Mouse (Mus musculus): Measurements from ENCODE around the gene Tmbim4. TPM values are rescaled to one million over a fixed set of nuclear protein-coding genes. Genes with fewer than 3 reads are reported as not detected.

The Tmbim4 gene
- polyA plus RNA-seq, 1 experiment: 52.1 TPM

DNA sequence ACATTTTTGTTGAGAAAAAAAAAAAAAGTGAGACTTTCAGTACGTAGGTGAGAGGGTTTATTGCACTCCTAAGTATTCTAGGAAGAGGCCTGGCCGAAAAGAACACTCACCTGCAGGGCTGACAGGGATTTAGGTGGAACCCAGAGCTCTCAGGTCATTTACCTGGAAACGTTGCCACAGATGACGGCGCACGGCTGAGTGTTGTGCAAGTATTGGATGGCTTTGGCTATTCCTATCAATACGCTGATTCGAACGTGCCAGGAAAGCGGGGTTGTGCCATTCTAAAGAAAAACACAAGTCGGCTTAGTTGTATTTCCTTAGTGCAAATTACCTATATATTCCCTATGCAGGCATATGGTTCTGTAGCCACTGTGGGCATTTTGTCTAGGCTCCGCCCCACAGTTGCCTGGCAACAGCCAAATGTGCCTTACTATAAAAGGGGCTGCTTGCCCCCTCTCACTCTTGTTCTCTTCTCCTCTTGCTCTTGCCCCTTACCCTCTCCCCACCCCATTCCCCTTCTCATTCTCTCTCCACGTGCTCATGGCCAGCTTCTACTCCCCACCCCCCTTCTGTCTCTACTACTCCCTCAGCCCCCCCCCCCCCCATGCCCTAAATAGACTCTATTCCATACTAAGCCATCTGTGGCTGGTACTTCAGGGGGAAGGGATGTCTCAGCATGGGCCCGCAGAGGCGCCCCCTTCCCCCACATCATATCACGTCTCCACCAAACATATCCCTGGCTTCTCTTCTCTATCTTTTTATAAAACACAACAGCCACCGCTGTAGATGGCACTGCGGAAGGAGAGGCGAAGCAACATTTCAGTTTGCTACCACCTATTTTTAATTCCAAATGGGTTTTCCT is 36.2 kb upstream of the Tmbim4 start:
- no peaks in the 10 kb centered on the region for H3K27me3 ChIP-seq (ENCODE audit: control insufficient read depth, insufficient read depth, low read length, poor library complexity, severe bottlenecking)
- H3K36me3 ChIP-seq (ENCODE audit: control insufficient read depth, insufficient read depth, low read length, poor library complexity, severe bottlenecking): peaks cover 9% of the 10 kb centered on the region
- TF ChIP-seq CTCF (IDR thresholded peaks at IDR 0.05; ENCODE audit: low read depth, low read length): no peak
- TF ChIP-seq POLR2A (IDR thresholded peaks at IDR 0.05; ENCODE audit: insufficient read depth, low read length): no peak
- TF ChIP-seq EP300 (IDR thresholded peaks at IDR 0.05; ENCODE audit: insufficient read depth, low read depth, low read length): no peak
- no peak overlapping the region for H3K4me3 ChIP-seq (ENCODE audit: low read depth, low read length)
- H3K27ac ChIP-seq (ENCODE audit: insufficient read depth, low read length): peak overlapping the region; percentile 69
- H3K4me1 ChIP-seq (ENCODE audit: control insufficient read depth, insufficient read depth, low read length): peaks cover 4% of the 10 kb centered on the region
- H3K9ac ChIP-seq (ENCODE audit: low read depth, poor library complexity, severe bottlenecking): peak overlapping the region; percentile 85
- H3K9me3 ChIP-seq (replicated peaks; ENCODE audit: control insufficient read depth, insufficient read depth, low read length, poor library complexity, severe bottlenecking): no peaks in the 10 kb centered on the region

DNA sequence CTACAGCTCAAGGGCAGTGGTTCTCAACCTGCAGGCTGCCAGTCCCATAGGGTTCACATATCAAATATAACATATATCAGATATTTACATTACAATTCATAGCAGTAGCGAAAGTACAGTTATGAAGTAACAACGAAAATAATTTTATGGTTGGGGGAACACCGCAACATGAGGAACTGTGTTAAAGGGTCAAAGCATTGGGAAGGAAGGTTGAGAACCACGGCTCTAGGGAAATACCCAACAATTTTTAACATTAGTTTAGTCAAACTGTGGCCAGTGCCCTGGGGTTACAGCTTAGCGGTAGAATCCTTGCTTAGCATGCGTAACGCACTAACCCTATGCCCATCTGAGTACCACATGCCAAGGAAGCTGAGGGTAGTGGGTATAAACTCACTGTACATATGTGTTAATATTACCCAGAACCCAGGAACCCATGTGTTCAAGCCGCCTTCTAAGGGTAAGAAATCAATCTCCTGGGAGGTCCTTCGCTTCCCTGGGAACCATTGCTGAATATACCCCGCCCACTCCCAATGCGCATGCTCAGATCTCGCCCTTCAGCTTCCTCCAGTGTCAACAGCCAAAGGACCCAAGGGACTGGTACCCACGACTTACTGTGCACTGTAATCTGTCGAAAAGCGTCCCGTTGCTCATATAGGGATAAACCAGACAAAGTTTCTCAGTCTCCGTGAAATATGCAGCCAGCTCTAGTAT is 35.4 kb upstream of the Tmbim4 start:
- Histone ChIP-seq H3K27me3 (ENCODE audit: control insufficient read depth, insufficient read depth, low read length, poor library complexity, severe bottlenecking) (no peaks in the 10 kb centered on the region), H3K4me1 (ENCODE audit: control insufficient read depth, insufficient read depth, low read length) (peaks cover 4% of the 10 kb centered on the region), H3K9ac (ENCODE audit: low read depth, poor library complexity, severe bottlenecking) (peak overlapping the region; percentile 85), H3K9me3 (replicated peaks; ENCODE audit: control insufficient read depth, insufficient read depth, low read length, poor library complexity, severe bottlenecking) (no peaks in the 10 kb centered on the region), H3K27ac (ENCODE audit: insufficient read depth, low read length) (peak overlapping the region; percentile 80), H3K4me3 (ENCODE audit: low read depth, low read length) (peak overlapping the region; percentile 56), H3K36me3 (ENCODE audit: control insufficient read depth, insufficient read depth, low read length, poor library complexity, severe bottlenecking) (peaks cover 9% of the 10 kb centered on the region)
- TF ChIP-seq POLR2A (IDR thresholded peaks at IDR 0.05; ENCODE audit: insufficient read depth, low read length): no peak

- Histone ChIP-seq H3K36me3 (ENCODE audit: control insufficient read depth, insufficient read depth, low read length, poor library complexity, severe bottlenecking) (peaks cover 12% of the 10 kb centered on the region), H3K4me3 (ENCODE audit: low read depth, low read length) (no peak overlapping the region), H3K4me1 (ENCODE audit: control insufficient read depth, insufficient read depth, low read length) (peaks cover 4% of the 10 kb centered on the region), H3K9me3 (replicated peaks; ENCODE audit: control insufficient read depth, insufficient read depth, low read length, poor library complexity, severe bottlenecking) (peaks cover 9% of the 10 kb centered on the region), H3K27ac (ENCODE audit: insufficient read depth, low read length) (peak overlapping the region; percentile 64), H3K27me3 (ENCODE audit: control insufficient read depth, insufficient read depth, low read length, poor library complexity, severe bottlenecking) (no peaks in the 10 kb centered on the region), H3K9ac (ENCODE audit: low read depth, poor library complexity, severe bottlenecking) (peak overlapping the region; percentile 66; the same call in 1 of the 2 replicates)
- no peak for TF ChIP-seq CTCF (IDR thresholded peaks at IDR 0.05; ENCODE audit: low read depth, low read length)
- no peak for TF ChIP-seq EP300 (IDR thresholded peaks at IDR 0.05; ENCODE audit: insufficient read depth, low read depth, low read length)
- TF ChIP-seq POLR2A (IDR thresholded peaks at IDR 0.05; ENCODE audit: insufficient read depth, low read length): no peak
Observed at GRCm38 (mm10) chr10:120168070-120168469, 33.3 kb upstream of the Tmbim4 start.

GRCm38 (mm10) chr10:120169064-120169463 is 32.3 kb upstream of the Tmbim4 start:
- peak overlapping the region; percentile 23 for H3K4me3 ChIP-seq (ENCODE audit: low read depth, low read length)
- H3K4me1 ChIP-seq (ENCODE audit: control insufficient read depth, insufficient read depth, low read length): peaks cover 3% of the 10 kb centered on the region
- TF ChIP-seq EP300 (IDR thresholded peaks at IDR 0.05; ENCODE audit: insufficient read depth, low read depth, low read length) (no peak), POLR2A (IDR thresholded peaks at IDR 0.05; ENCODE audit: insufficient read depth, low read length) (no peak), CTCF (IDR thresholded peaks at IDR 0.05; ENCODE audit: low read depth, low read length) (no peak)
- peak overlapping the region; percentile 66 for H3K9ac ChIP-seq (ENCODE audit: low read depth, poor library complexity, severe bottlenecking)
- peaks cover 19% of the 10 kb centered on the region for H3K9me3 ChIP-seq (replicated peaks; ENCODE audit: control insufficient read depth, insufficient read depth, low read length, poor library complexity, severe bottlenecking)
- peaks cover 12% of the 10 kb centered on the region for H3K36me3 ChIP-seq (ENCODE audit: control insufficient read depth, insufficient read depth, low read length, poor library complexity, severe bottlenecking)
- H3K27me3 ChIP-seq (ENCODE audit: control insufficient read depth, insufficient read depth, low read length, poor library complexity, severe bottlenecking): no peaks in the 10 kb centered on the region
- peak overlapping the region; percentile 91 for H3K27ac ChIP-seq (ENCODE audit: insufficient read depth, low read length)

- Histone ChIP-seq H3K4me3 (ENCODE audit: low read depth, low read length) (no peak overlapping the region), H3K9ac (ENCODE audit: low read depth, poor library complexity, severe bottlenecking) (peak overlapping the region; percentile 66), H3K27me3 (ENCODE audit: control insufficient read depth, insufficient read depth, low read length, poor library complexity, severe bottlenecking) (no peaks in the 10 kb centered on the region), H3K4me1 (ENCODE audit: control insufficient read depth, insufficient read depth, low read length) (peaks cover 2% of the 10 kb centered on the region), H3K36me3 (ENCODE audit: control insufficient read depth, insufficient read depth, low read length, poor library complexity, severe bottlenecking) (peaks cover 9% of the 10 kb centered on the region), H3K27ac (ENCODE audit: insufficient read depth, low read length) (peak overlapping the region; percentile 99), H3K9me3 (replicated peaks; ENCODE audit: control insufficient read depth, insufficient read depth, low read length, poor library complexity, severe bottlenecking) (peaks cover 26% of the 10 kb centered on the region)
- TF ChIP-seq CTCF (IDR thresholded peaks at IDR 0.05; ENCODE audit: low read depth, low read length) (no peak), POLR2A (IDR thresholded peaks at IDR 0.05; ENCODE audit: insufficient read depth, low read length) (no peak), EP300 (IDR thresholded peaks at IDR 0.05; ENCODE audit: insufficient read depth, low read depth, low read length) (no peak)
Observed at GRCm38 (mm10) chr10:120169841-120170240, 31.5 kb upstream of the Tmbim4 start.

DNA sequence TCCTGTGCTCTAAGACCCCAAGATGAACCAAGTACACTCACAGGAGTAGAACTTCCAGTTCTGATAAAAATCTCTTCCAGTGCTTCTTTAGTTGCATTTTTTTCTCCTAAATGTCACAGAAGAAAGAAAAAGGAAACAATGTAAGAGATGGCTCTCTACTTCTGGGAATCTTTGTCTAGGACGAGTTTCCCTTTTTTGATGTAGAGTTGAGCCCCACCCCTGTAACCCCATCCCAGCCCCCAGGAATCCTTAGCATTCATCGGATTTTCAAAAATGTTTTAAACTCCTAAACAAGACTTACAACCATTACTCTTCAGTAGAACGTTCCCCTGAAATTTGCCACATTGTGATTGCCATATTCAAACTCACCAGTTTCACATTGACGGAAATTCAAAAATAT is 31.1 kb upstream of the Tmbim4 start:
- Histone ChIP-seq H3K4me1 (ENCODE audit: control insufficient read depth, insufficient read depth, low read length) (no peaks in the 10 kb centered on the region), H3K4me3 (ENCODE audit: low read depth, low read length) (no peak overlapping the region), H3K36me3 (ENCODE audit: control insufficient read depth, insufficient read depth, low read length, poor library complexity, severe bottlenecking) (peaks cover 7% of the 10 kb centered on the region), H3K9me3 (replicated peaks; ENCODE audit: control insufficient read depth, insufficient read depth, low read length, poor library complexity, severe bottlenecking) (peaks cover 28% of the 10 kb centered on the region), H3K27ac (ENCODE audit: insufficient read depth, low read length) (peak overlapping the region; percentile 99), H3K27me3 (ENCODE audit: control insufficient read depth, insufficient read depth, low read length, poor library complexity, severe bottlenecking) (no peaks in the 10 kb centered on the region), H3K9ac (ENCODE audit: low read depth, poor library complexity, severe bottlenecking) (peak overlapping the region; percentile 66)
- no peak for TF ChIP-seq POLR2A (IDR thresholded peaks at IDR 0.05; ENCODE audit: insufficient read depth, low read length)
- TF ChIP-seq EP300 (IDR thresholded peaks at IDR 0.05; ENCODE audit: insufficient read depth, low read depth, low read length): no peak
- TF ChIP-seq CTCF (IDR thresholded peaks at IDR 0.05; ENCODE audit: low read depth, low read length): no peak
